Mouse (Mus musculus): ENCODE measurements around the gene Rsph3a. TPM values are rescaled to one million over a fixed set of nuclear protein-coding genes. Genes with fewer than 3 reads are reported as not detected.

The Rsph3a gene
- polyA plus RNA-seq (2012; rRNA removed; ENCODE audit: low replicate concordance) = 70.8 and 109 TPM in 2 replicates

GRCm38 (mm10) chr17:7945117-7946052 lies at the start of gene Rsph3a:
Rsph3a (plus strand) TSS chr17:7945614.

GRCm38 (mm10) chr17:7925413-7926160 lies 19.8 kb upstream of the Rsph3a start, which contains the start of gene Tagap:
Tagap (plus strand) TSS chr17:7926000.

Other genes starting within 250 kb of the Rsph3a start
- gene Fndc1, start 118.3 kb upstream of the Rsph3a start, polyA plus RNA-seq (2012; rRNA removed; ENCODE audit: low replicate concordance) = 25.7 and 30.0 TPM in 2 replicates
- gene Tagap, start 19.6 kb upstream of the Rsph3a start, polyA plus RNA-seq (2012; rRNA removed; ENCODE audit: low replicate concordance) = 3.6 and 36.3 TPM in 2 replicates
- gene Gm49673, start 202.2 kb downstream of the Rsph3a start, polyA plus RNA-seq (2012; rRNA removed; ENCODE audit: low replicate concordance) = 0.17 TPM in 1 of 2 replicates, not detected in the other
- 32.9 and 70.7 TPM in 2 replicates for gene Rnaset2a, start 202.5 kb downstream of the Rsph3a start, polyA plus RNA-seq (2012; rRNA removed; ENCODE audit: low replicate concordance)
- gene Fgfr1op, start 219.9 kb downstream of the Rsph3a start, polyA plus RNA-seq (2012; rRNA removed; ENCODE audit: low replicate concordance) = 3.3 and 3.7 TPM in 2 replicates

Data from subcutaneous adipose tissue, adult 2 months (tissue).